ENCODE assay signal across 12 mouse cellular contexts in genomic region chr1:58341576-58341975, GRCm38 (mm10). TPM values are rescaled to one million over a fixed set of nuclear protein-coding genes. Genes with fewer than 3 reads are reported as not detected.
DNase-seq lines count a peak whose midpoint lies in the region; ATAC-seq and TF ChIP-seq lines count a peak whose summit lies in the region.
"Had no signal": no experiment of that assay in that cellular context is flagged by ENCODE, and none has a peak within 500 bp of the region (broad histone marks: within the 10 kb centered on the region; RNA-seq: fewer than 3 reads in every experiment).

No protein-coding gene starts in this region.

- no peak overlapping the region for H3K4me2 ChIP-seq in liver, postnatal 0 days (ENCODE audit: low read depth, low read length)
- H3K4me2 ChIP-seq in forebrain, embryonic 13.5 days = no peak overlapping the region
- H3K4me2 ChIP-seq: embryonic facial prominence, embryonic 12.5 days; intestine, embryonic 15.5 days; lung, embryonic 15.5 days; stomach, embryonic 15.5 days had no signal

- no peak for ATAC-seq in liver, postnatal 0 days
- no peak for ATAC-seq in forebrain, embryonic 13.5 days
- ATAC-seq: intestine, embryonic 15.5 days had no signal

- TF ChIP-seq EP300 in liver, postnatal 0 days (IDR thresholded peaks at IDR 0.05; ENCODE audit: low read depth) = no peak

- H3K79me2 ChIP-seq in liver, adult 2 months (ENCODE audit: control insufficient read depth, insufficient read depth, low read length) = no peaks in the 10 kb centered on the region

- no peak overlapping the region for H3K9ac ChIP-seq in liver, adult 2 months (ENCODE audit: low read depth, low read length)
- no peak overlapping the region for H3K9ac ChIP-seq in liver, postnatal 0 days (replicated peaks)
- H3K9ac ChIP-seq in forebrain, embryonic 13.5 days = no peak overlapping the region
- H3K9ac ChIP-seq: embryonic facial prominence, embryonic 12.5 days; intestine, embryonic 15.5 days; lung, embryonic 15.5 days; stomach, embryonic 15.5 days had no signal

- no peak overlapping the region for H3K27ac ChIP-seq in cerebellum, adult 2 months (ENCODE audit: insufficient read depth, low read length)
- H3K27ac ChIP-seq in liver, adult 2 months (replicated peaks; ENCODE audit: insufficient read depth, low read depth, low read length) = no peak overlapping the region
- H3K27ac ChIP-seq in liver, postnatal 0 days (ENCODE audit: low read depth) = no peak overlapping the region
- no peak overlapping the region for H3K27ac ChIP-seq in forebrain, embryonic 13.5 days
- H3K27ac ChIP-seq: embryonic facial prominence, embryonic 12.5 days; intestine, embryonic 15.5 days; lung, embryonic 15.5 days; stomach, embryonic 15.5 days had no signal

- no peak for TF ChIP-seq CTCF in cerebellum, adult 2 months (IDR thresholded peaks at IDR 0.05; ENCODE audit: borderline replicate concordance, insufficient read depth, low read depth, low read length)
- peak; percentile 21; the same call in 1 of the 2 replicates for TF ChIP-seq CTCF in liver, adult 2 months (IDR thresholded peaks at IDR 0.05; ENCODE audit: low read depth, low read length)
- TF ChIP-seq CTCF in liver, postnatal 0 days (IDR thresholded peaks at IDR 0.05; ENCODE audit: low read depth) = no peak

- TF ChIP-seq POLR2A in cerebellum, adult 2 months (IDR thresholded peaks at IDR 0.05; ENCODE audit: borderline replicate concordance, insufficient read depth, low read length) = no peak
- no peak for TF ChIP-seq POLR2A in liver, adult 2 months (IDR thresholded peaks at IDR 0.05; ENCODE audit: extremely low read depth, insufficient read depth, low read length)

- intact Hi-C loops in heart, postnatal 14 days (cut with DNase I) = no loop called here

- H3K4me1 ChIP-seq in cerebellum, adult 2 months (ENCODE audit: control insufficient read depth, insufficient read depth, low read length) = no peaks in the 10 kb centered on the region; the same call in 1 of the 2 replicates
- peaks cover 1% of the 10 kb centered on the region; the same call in 1 of the 2 replicates for H3K4me1 ChIP-seq in liver, adult 2 months (ENCODE audit: control insufficient read depth, insufficient read depth, low read length)
- no peaks in the 10 kb centered on the region for H3K4me1 ChIP-seq in liver, postnatal 0 days (ENCODE audit: insufficient read depth)
- no peaks in the 10 kb centered on the region for H3K4me1 ChIP-seq in forebrain, embryonic 13.5 days
- H3K4me1 ChIP-seq: embryonic facial prominence, embryonic 12.5 days; intestine, embryonic 15.5 days; lung, embryonic 15.5 days; stomach, embryonic 15.5 days had no signal

- H3K4me3 ChIP-seq in cerebellum, adult 2 months (replicated peaks; ENCODE audit: insufficient read depth, low read depth, low read length) = no peak overlapping the region
- H3K4me3 ChIP-seq in liver, adult 2 months (ENCODE audit: insufficient read depth, low read depth, low read length) = no peak overlapping the region
- H3K4me3 ChIP-seq in liver, postnatal 0 days (ENCODE audit: low read depth, low read length) = no peak overlapping the region
- no peak overlapping the region for H3K4me3 ChIP-seq in forebrain, embryonic 13.5 days
- H3K4me3 ChIP-seq: embryonic facial prominence, embryonic 12.5 days; intestine, embryonic 15.5 days; lung, embryonic 15.5 days; stomach, embryonic 15.5 days had no signal

- no peaks in the 10 kb centered on the region for H3K9me3 ChIP-seq in liver, postnatal 0 days (ENCODE audit: low read length)
- no peaks in the 10 kb centered on the region for H3K9me3 ChIP-seq in forebrain, embryonic 13.5 days (replicated peaks)
- H3K9me3 ChIP-seq: embryonic facial prominence, embryonic 12.5 days; intestine, embryonic 15.5 days; lung, embryonic 15.5 days; stomach, embryonic 15.5 days had no signal

- no peaks in the 10 kb centered on the region for H3K36me3 ChIP-seq in liver, adult 2 months (ENCODE audit: control insufficient read depth, insufficient read depth, low read length)
- H3K36me3 ChIP-seq in liver, postnatal 0 days (replicated peaks; ENCODE audit: insufficient read depth, low read length) = no peaks in the 10 kb centered on the region
- H3K36me3 ChIP-seq in forebrain, embryonic 13.5 days (ENCODE audit: poor library complexity, severe bottlenecking) = no peaks in the 10 kb centered on the region
- H3K36me3 ChIP-seq: embryonic facial prominence, embryonic 12.5 days; intestine, embryonic 15.5 days; lung, embryonic 15.5 days; stomach, embryonic 15.5 days had no signal

- H3K27me3 ChIP-seq in cerebellum, adult 2 months (ENCODE audit: control insufficient read depth, insufficient read depth, low read length) = no peaks in the 10 kb centered on the region
- H3K27me3 ChIP-seq in liver, adult 2 months (ENCODE audit: control insufficient read depth, insufficient read depth, low read length) = no peaks in the 10 kb centered on the region
- no peaks in the 10 kb centered on the region for H3K27me3 ChIP-seq in liver, postnatal 0 days (ENCODE audit: insufficient read depth, low read length)
- H3K27me3 ChIP-seq in forebrain, embryonic 13.5 days = no peaks in the 10 kb centered on the region
- H3K27me3 ChIP-seq: embryonic facial prominence, embryonic 12.5 days; intestine, embryonic 15.5 days; lung, embryonic 15.5 days; stomach, embryonic 15.5 days had no signal

- WGBS in cerebellum, adult 2 months = 16% methylated on average over 7 of the region's 7 CpGs
- 12% methylated on average over 7 of the region's 7 CpGs for WGBS in liver, adult 2 months
- WGBS in liver, postnatal 0 days (ENCODE audit: insufficient replicate concordance) = 40% methylated on average over 7 of the region's 7 CpGs
- 49% methylated on average over 7 of the region's 7 CpGs for WGBS in forebrain, embryonic 13.5 days

- peak; percentile 23 to 36 for DNase-seq in cerebellum, adult 2 months
- DNase-seq in cerebellum, postnatal 4 days (ENCODE audit: low spot score in 2 of 2) = no peak
- DNase-seq in liver, adult 2 months (ENCODE audit: extremely low read depth, low read depth, low spot score) = peak; percentile 64
- no peak for DNase-seq in liver, postnatal 0 days
- peak; percentile 34 to 51 for DNase-seq in heart, postnatal 14 days
- peak; percentile 66 to 74 for DNase-seq in kidney, postnatal 36 days
- no peak for DNase-seq in lung, postnatal 10 days

RNA-seq across cellular contexts. Expression of gene Bzw1, which starts 51.1 kb away (rescaled TPM):
- polyA plus RNA-seq in cerebellum, adult 2 months (2012; rRNA removed) = 72.1 and 72.3 TPM in 2 replicates
- 94.4 and 103 TPM in 2 replicates for total RNA-seq in liver, adult 2 months (2014; rRNA removed)
- polyA plus RNA-seq in liver, adult 2 months (2012; rRNA removed) = 16.1 and 17.7 TPM in 2 replicates
- 118 and 128 TPM in 2 replicates for polyA plus RNA-seq in liver, postnatal 0 days (2015; fragmentation: Nextera tagmentation; extraction: Ambion mirVana)
- total RNA-seq in heart, postnatal 14 days (2021) = 10 to 100 TPM; 74.3 to 83.6 TPM
- polyA plus RNA-seq in forebrain, embryonic 13.5 days (2015; fragmentation: Nextera tagmentation; extraction: Ambion mirVana) = 441 and 458 TPM in 2 replicates

Comparison
In these comparisons a context has a peak if more than half of its experiments do, and no peak if none do; other contexts are left out.
1. DNase-seq: peak in cerebellum, adult 2 months (2 of 2), liver, adult 2 months (single experiment), heart, postnatal 14 days (2 of 2) and kidney, postnatal 36 days (2 of 2); none in cerebellum, postnatal 4 days (0 of 2), liver, postnatal 0 days (single experiment) and lung, postnatal 10 days (single experiment).